Mouse (Mus musculus): ENCODE results near the gene Rnf38.

- TF ChIP-seq CTCF (IDR thresholded peaks at IDR 0.05; ENCODE audit: low read depth) (no peak), EP300 (IDR thresholded peaks at IDR 0.05; ENCODE audit: low read depth) (no peak)
These were observed 37.5 kb upstream of the Rnf38 start for GRCm38 (mm10) chr4:44271134-44271533.

Measured in liver, embryonic 14.5 days (tissue).